Mouse (Mus musculus) megakaryocyte, embryonic 14.5 days (primary cell): ENCODE measurements around the gene Vhl. TPM values are rescaled to one million over a fixed set of nuclear protein-coding genes. Genes with fewer than 3 reads are reported as not detected.

Experiments
- H3K27me3 ChIP-seq: replicated peaks from 2 replicates; pipeline ENCODE3; 2012; ENCODE audit warnings: inconsistent platforms
- H3K36me3 ChIP-seq: replicated peaks from 2 replicates; pipeline ENCODE3; 2012; ENCODE audit warnings: low read length, inconsistent platforms, mixed read lengths
- H3K4me1 ChIP-seq: 2 replicates; pipeline ENCODE4 v1.6.1; 2012; ENCODE audit warnings: inconsistent platforms
- H3K4me3 ChIP-seq: replicated peaks from 2 replicates; pipeline ENCODE3; 2012; ENCODE audit warnings: moderate library complexity, mild to moderate bottlenecking, inconsistent platforms
- H3K9me3 ChIP-seq: 2 replicates; pipeline ENCODE4 v1.6.1; 2012; ENCODE audit warnings: inconsistent platforms
- FLI1 ChIP-seq: IDR thresholded peaks from 2 replicates; pipeline ENCODE4 v1.6.1; 2012; ENCODE audit warnings: low read length, inconsistent platforms, mixed read lengths
- GATA1 ChIP-seq: IDR thresholded peaks from 3 replicates; pipeline ENCODE4 v1.6.1; 2012; ENCODE audit warnings: mixed read lengths, low read length, inconsistent platforms, borderline replicate concordance
- polyA plus RNA-seq: library from polyadenylated mRNA; stranded (reverse); fragments of >175 nt; gene quantifications from 2 replicates; pipeline ENCODE4 v1.2.3, GENCODE M21; 2012; ENCODE audit warnings: low replicate concordance; ENCODE audit not compliant: insufficient read depth

Gene Vhl
- polyA plus RNA-seq, 1 experiment = 2.8 TPM

- no peaks in the 10 kb centered on the region for H3K9me3 ChIP-seq
- no peak for TF ChIP-seq GATA1
- no peak for TF ChIP-seq FLI1
- H3K4me1 ChIP-seq = peaks cover 34% of the 10 kb centered on the region
- peak overlapping the region; percentile 97 for H3K4me3 ChIP-seq
- H3K36me3 ChIP-seq = peaks cover 39% of the 10 kb centered on the region
- no peaks in the 10 kb centered on the region for H3K27me3 ChIP-seq
Measured at GRCm38 (mm10) chr6:113624989-113625770, 1.4 kb downstream of the Vhl start.

- Histone ChIP-seq H3K4me3 (no peak overlapping the region), H3K4me1 (peaks cover 21% of the 10 kb centered on the region), H3K36me3 (peaks cover 75% of the 10 kb centered on the region), H3K9me3 (no peaks in the 10 kb centered on the region), H3K27me3 (no peaks in the 10 kb centered on the region)
- TF ChIP-seq FLI1 (no peak), GATA1 (no peak)
Measured at GRCm38 (mm10) chr6:113630322-113630721, 6.6 kb downstream of the Vhl start.

GRCm38 (mm10) chr6:113632863-113633262 is 9.1 kb downstream of the Vhl start:
- peaks cover 58% of the 10 kb centered on the region for H3K36me3 ChIP-seq
- no peak overlapping the region for H3K4me3 ChIP-seq
- H3K27me3 ChIP-seq = peaks cover 4% of the 10 kb centered on the region
- no peaks in the 10 kb centered on the region for H3K9me3 ChIP-seq
- H3K4me1 ChIP-seq = peaks cover 10% of the 10 kb centered on the region
- no peak for TF ChIP-seq FLI1
- no peak for TF ChIP-seq GATA1

- no peak for TF ChIP-seq GATA1
- TF ChIP-seq FLI1 = no peak
- Histone ChIP-seq H3K27me3 (peaks cover 18% of the 10 kb centered on the region), H3K36me3 (peaks cover 4% of the 10 kb centered on the region), H3K9me3 (no peaks in the 10 kb centered on the region), H3K4me1 (peaks cover 7% of the 10 kb centered on the region), H3K4me3 (peak within 1 kb of the TSS; percentile 95)
Measured at GRCm38 (mm10) chr6:113638302-113639040, 14.7 kb downstream of the Vhl start, which contains the start of gene Irak2. TSS of gene Irak2 (plus strand) at chr6:113638467.

- Histone ChIP-seq H3K4me3 (peak overlapping the region; percentile 80), H3K9me3 (no peaks in the 10 kb centered on the region), H3K27me3 (peaks cover 24% of the 10 kb centered on the region), H3K4me1 (peaks cover 7% of the 10 kb centered on the region), H3K36me3 (no peaks in the 10 kb centered on the region)
- no peak for TF ChIP-seq FLI1
- no peak for TF ChIP-seq GATA1
Measured at GRCm38 (mm10) chr6:113639201-113639600, 15.4 kb downstream of the Vhl start.

GRCm38 (mm10) chr6:113642605-113643004 is 18.8 kb downstream of the Vhl start:
- TF ChIP-seq FLI1 (no peak), GATA1 (no peak)
- Histone ChIP-seq H3K4me3 (no peak overlapping the region), H3K4me1 (peaks cover 14% of the 10 kb centered on the region), H3K9me3 (no peaks in the 10 kb centered on the region), H3K36me3 (no peaks in the 10 kb centered on the region), H3K27me3 (peaks cover 39% of the 10 kb centered on the region)

- TF ChIP-seq FLI1 (no peak), GATA1 (no peak)
- Histone ChIP-seq H3K4me1 (peaks cover 14% of the 10 kb centered on the region), H3K4me3 (no peak overlapping the region)
Measured at GRCm38 (mm10) chr6:113643021-113643420, 19.3 kb downstream of the Vhl start.

GRCm38 (mm10) chr6:113643967-113644366 is 20.2 kb downstream of the Vhl start:
- Histone ChIP-seq H3K27me3 (peaks cover 48% of the 10 kb centered on the region), H3K4me1 (peaks cover 15% of the 10 kb centered on the region), H3K4me3 (no peak overlapping the region), H3K9me3 (no peaks in the 10 kb centered on the region), H3K36me3 (peaks cover 5% of the 10 kb centered on the region)
- TF ChIP-seq GATA1 (no peak), FLI1 (no peak)

More at GRCm38 (mm10) chr6:113643021-113643420, 19.3 kb downstream of the Vhl start:
- H3K9me3 ChIP-seq = no peaks in the 10 kb centered on the region
- H3K36me3 ChIP-seq = peaks cover 1% of the 10 kb centered on the region
- H3K27me3 ChIP-seq = peaks cover 40% of the 10 kb centered on the region

GRCm38 (mm10) chr6:113644808-113645207 is 21.0 kb downstream of the Vhl start:
- H3K4me1 ChIP-seq = peaks cover 23% of the 10 kb centered on the region
- H3K36me3 ChIP-seq = peaks cover 5% of the 10 kb centered on the region
- no peaks in the 10 kb centered on the region for H3K9me3 ChIP-seq
- H3K27me3 ChIP-seq = peaks cover 48% of the 10 kb centered on the region
- TF ChIP-seq GATA1 (no peak), FLI1 (no peak)
- no peak overlapping the region for H3K4me3 ChIP-seq

GRCm38 (mm10) chr6:113649346-113650196 is 25.8 kb downstream of the Vhl start:
- Histone ChIP-seq H3K4me3 (no peak overlapping the region), H3K4me1 (peaks cover 46% of the 10 kb centered on the region), H3K27me3 (peaks cover 41% of the 10 kb centered on the region), H3K36me3 (peaks cover 5% of the 10 kb centered on the region), H3K9me3 (no peaks in the 10 kb centered on the region)
- no peak for TF ChIP-seq FLI1
- TF ChIP-seq GATA1 = no peak
